Mouse (Mus musculus) retina, embryonic 14.5 days (tissue): ENCODE data around the gene Arnt2.
A peak's percentile ranks its signal among the peaks of the same experiment; 100 is the strongest.

Source experiments
- DNase-seq: peaks from one replicate; pipeline ENCODE4 v3.0.0-alpha.2; 2015; ENCODE audit warnings: low spot score

Gene Arnt2

DNA sequence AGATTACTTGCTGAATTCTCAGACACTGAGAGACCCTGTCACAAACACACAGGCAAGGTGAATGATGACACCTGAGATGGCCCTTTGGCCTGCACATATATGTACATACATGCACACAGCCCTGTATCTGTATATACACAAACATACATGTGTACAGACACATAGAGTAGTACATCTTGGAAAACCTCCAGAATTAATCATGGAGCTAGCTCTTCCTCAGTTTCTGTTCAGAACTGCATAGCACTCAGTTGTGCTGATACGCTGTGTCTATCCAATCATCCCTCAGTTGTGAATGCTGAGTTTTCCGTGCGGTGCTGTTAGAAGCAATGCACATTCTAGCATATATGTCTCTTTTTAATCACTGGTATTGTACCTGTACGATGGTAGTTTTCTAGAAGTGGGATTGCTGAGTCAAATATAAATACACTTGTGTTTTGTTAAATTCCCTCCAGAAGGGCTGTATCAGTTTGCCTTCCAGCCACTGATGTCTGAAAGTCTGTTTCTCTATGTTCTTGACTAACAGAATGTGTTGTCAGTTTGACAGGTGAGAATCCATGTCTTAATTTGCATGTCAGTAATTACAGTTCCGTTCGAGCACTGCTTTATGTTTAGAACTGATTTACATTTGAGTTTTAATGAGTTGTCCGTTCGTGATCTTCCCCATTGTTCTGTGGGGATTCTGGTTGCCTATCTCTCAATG is 123.3 kb downstream of the Arnt2 start:
- DNase-seq, result no peak

GRCm38 (mm10) chr7:84285790-84286189 is 124.2 kb downstream of the Arnt2 start:
- DNase-seq, result no peak

DNA sequence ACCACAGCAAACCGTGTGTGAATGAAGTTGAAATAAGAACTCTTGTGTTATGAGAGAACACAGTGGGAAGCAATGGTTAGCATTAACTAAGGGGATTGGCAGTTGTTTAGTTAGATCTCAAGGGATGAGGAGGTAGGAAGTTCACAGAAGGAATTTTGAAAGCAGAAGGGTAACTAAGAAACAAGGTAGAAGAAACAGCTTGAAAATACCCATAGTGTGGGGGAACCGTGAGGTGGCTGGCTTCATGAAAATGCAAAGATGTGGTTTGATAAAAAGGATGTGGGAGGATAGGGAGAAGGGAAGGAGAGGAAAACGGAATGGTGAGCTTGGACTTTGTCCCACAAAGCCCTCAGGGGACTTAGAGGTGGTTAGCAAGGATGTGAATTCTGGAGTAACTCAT is 125.0 kb downstream of the Arnt2 start:
- DNase-seq, result no peak

DNA sequence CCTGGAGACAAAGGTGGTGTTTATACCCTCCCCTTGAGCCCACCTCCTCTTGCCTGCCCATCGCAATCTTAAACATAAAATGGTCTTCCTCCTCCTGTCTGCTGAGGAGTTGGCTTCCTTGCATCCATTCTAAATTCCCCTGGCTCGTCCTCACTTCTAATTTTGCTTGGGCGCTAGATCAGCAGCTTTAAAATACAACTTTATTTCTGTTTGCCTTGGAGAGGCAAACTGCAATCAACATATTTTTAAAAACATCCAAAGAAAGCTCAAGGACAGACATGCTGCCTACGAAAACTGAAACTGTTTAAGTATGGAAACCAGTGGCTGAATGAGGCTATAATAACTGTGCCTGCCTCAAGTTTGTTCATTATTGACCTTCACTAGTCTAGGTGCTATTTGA is 127.7 kb downstream of the Arnt2 start:
- DNase-seq, result no peak

GRCm38 (mm10) chr7:84279231-84279630 is 130.7 kb downstream of the Arnt2 start:
- no peak for DNase-seq

DNA sequence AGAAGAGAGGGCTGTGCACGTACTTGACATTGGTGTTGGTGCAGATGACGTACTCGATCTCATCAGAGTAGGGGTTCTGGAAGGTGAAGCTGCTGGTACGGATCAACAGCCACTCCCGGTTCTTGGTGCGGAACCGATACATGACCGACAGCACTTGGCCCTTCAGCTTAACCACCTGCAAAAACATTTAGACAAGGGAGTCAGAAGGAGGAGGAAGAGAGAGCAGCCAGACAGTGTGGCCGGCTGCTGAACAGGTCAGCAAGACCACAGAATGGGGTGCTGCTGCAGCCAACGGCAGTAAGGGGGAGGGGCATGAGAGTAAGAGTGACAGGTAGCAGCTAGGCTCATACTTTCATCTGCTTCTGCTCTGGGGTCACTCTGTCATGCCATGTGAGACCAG is 134.7 kb downstream of the Arnt2 start:
- DNase-seq, result no peak

DNA sequence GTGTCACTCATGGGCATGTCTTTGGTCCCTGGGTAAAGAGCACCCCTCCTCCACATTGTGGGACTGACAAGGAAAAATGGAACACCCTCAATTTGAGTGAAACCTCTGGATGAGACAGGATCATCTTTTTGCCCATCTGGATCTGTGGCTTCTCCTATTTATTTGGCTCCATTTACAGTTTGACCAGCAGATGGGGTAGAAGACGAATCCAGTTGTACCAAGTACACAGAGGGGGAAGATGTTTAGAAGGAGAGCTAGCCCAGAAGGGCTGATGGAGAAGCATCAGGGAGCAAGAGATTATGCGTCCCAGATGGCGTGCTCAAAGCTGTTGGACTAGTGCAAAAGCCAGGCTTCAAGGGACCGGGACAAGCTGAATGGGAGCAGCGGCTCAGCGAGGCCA is 136.0 kb downstream of the Arnt2 start:
- DNase-seq, result no peak

DNA sequence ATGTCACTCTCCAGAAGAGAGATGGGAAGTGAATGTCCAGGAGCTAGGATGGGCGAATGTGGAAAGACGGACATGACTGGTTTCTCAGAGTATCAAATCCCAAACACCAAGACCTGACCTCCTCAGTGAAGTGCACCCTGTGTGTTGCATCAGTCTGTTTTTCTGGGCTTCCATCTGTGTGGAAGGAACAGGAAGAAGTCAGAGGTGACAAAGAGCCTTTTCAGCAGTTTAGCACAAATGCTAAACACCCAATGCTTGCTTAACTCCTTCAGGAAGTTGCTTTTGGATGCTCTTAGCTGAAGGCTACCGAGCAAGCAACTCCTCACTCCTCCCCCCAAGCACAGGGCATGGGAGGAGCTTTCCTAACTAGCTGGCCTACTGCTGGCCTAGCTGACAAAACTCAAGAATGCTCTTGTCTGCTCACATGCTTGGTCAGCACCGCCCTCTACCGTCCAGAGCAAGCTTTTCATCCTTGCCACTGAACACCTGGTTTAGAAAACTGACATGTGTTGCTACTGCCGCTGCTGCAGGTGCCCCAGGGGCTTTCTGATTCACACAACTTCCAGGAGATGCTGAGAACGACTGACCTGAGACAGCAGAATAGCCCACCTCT is 137.7 kb downstream of the Arnt2 start:
- DNase-seq, result peak; percentile 84

DNA sequence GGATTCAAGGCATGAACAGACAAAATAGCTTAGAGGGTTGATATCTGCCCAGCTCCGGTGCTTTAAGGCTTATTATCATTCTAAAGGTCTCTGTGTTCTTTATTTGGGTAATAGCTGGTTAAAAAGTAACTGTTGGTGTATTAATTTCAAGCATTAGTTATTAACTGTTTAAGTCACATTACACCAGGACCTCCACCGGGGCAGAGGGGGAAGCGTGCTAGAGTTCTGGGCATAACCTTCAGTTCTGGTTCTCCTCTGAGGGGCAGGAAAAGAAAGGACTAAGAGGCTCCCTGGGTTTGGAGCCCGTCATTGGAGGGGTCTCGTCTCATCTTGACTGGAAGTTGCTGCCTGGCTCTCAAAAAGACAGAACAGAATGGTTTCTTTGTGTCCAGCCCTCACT is 138.5 kb downstream of the Arnt2 start:
- no peak for DNase-seq

DNA sequence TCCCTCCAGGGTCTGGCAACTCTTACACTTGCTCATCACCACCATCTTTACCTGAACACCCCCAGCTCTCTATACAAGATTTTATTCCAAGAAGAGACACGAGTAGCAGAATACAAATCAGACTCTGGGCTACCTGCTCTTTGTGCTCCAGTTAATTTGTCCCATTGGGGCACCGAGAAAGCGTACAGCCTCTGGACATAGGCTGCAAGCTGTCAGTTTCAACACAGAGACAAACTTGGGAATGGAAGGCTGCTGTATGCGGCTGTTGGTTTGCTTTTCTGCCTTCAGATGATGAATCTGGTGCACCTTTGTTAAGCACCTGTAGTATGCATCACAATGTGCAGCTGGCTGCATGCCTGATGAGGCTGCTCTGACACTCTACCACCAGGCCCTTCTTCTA is 146.5 kb downstream of the Arnt2 start:
- no peak for DNase-seq

DNA sequence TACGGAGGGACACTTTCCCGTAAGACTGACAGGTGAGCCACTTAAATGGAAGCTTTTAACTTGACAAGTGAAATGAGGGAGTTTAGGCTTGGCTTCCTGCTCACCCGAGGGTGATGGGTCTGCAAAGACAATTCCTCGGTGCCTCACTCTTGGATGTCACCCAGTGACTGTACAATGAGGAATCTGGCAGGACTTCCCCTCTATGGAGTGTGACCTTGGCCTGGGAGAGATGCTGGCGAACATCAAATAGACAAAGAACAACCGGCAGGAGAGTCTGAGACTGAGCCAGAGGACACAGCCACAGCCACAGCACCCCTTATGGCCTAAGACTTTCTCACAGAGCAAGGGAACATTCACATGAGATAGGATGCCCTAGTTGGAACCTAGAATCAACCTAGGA is 148.6 kb downstream of the Arnt2 start:
- no peak for DNase-seq

DNA sequence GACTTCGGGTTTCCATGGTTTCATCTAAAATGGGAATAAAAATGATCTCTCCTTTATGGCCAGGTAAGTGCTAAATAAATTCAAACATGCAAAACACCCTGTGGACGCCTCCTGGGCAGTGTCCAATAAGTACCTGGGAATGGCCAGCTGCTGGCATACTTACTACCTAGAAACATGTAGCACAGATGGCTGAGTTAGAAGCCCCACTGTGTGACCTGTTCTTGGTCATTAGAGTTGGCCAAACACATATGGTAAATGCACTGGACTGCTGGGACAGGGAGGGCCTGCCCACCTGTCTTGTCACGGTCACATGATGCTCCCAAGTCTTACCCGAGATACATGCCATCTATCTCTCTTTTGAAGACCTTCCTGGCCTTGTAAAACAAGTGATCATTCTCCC is 149.6 kb downstream of the Arnt2 start:
- no peak for DNase-seq

DNA sequence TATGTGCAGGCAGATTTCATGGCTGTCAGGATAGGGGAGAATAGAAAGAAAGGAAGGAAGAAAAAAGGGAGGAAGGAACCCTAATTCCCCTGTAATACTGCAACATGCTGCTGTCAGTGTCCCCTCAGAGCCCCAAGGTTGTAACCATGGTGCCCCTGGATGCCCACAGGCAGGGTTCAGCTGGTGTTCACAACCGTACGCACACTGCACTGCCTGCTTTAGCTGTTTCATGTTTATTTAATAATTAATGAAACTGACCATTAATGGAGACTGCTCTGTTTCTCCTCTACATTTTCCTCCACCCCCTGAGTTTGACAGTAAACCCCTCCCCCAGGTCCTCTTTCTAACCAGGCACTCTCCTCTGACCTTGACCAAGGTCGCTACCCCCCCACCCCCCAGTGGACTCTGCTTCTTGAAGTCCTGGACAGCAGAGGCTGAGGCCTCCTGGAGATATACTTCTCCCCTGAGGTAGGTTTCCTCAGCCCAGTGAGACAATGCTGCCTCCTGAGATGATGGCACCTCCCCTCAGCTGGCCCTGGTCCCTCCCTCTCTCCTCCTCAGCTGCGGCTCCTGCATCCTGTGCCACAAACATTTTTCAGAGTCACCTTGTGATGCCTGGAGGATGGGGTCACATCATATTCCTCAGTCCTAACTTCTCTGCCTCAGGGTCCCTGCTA is 150.5 kb downstream of the Arnt2 start:
- peak; percentile 16 for DNase-seq

DNA sequence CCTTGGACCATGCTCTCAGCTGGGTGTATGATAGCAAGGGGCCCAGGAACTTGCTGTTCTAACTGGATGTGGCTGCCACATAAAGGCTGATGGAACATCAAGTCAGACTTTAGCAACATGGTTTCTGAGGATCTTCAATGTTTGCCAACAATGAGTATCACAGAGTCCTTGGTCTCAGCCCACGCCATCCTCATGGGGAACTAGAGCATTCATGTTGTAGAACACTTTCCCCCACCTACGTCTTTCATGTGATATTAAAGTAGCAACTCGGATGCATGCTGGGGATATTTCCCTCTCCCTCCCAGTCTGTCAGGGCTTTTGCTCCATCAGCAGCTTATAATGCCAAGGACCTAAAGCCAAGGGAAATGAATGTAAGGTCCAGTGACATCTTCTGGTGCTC is 153.3 kb downstream of the Arnt2 start:
- DNase-seq, result no peak

GRCm38 (mm10) chr7:84256245-84256644 is 153.7 kb downstream of the Arnt2 start:
- no peak for DNase-seq

DNA sequence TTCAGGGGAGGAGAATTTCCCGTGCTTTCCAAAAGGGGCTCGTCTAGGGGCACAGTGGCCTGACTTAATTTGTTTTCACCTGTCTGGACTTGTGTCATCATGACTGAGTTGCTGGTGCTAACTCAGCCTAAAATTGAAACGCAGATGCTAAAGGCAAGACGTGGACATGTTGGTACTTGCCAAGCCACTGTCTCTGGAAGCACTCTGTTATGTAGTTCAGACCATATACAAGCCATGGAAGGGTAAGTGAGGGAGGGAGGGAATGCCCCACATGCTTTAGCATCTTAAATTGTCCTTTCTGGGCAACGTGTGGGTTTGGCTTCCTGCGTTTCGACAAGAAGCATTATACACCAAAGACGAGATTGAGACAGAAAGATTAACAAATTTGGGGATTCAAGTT is 155.1 kb downstream of the Arnt2 start:
- DNase-seq, result no peak

DNA sequence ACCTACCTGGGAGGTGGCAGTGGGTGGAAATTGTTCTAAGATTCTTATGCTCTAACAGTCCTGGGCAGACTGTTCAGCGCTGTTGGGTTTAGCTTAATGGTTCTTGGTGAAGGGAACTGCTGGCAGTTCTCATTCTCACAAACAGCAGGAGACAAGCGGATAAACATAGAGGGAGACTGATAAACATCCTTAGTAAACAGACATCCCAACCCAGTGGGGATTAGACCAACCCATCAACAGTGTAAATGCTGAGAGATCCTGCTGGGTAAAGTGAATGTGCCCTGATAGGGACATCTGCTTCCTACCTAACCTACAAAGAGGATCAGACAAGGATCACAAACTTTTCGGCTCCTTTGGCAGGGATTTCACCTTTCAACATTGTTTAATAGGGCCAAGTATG is 155.7 kb downstream of the Arnt2 start:
- DNase-seq, result no peak

GRCm38 (mm10) chr7:84251667-84252066 is 158.3 kb downstream of the Arnt2 start:
- DNase-seq, result no peak

- DNase-seq, result no peak
Measured at GRCm38 (mm10) chr7:84250736-84251135, 159.2 kb downstream of the Arnt2 start.

DNA sequence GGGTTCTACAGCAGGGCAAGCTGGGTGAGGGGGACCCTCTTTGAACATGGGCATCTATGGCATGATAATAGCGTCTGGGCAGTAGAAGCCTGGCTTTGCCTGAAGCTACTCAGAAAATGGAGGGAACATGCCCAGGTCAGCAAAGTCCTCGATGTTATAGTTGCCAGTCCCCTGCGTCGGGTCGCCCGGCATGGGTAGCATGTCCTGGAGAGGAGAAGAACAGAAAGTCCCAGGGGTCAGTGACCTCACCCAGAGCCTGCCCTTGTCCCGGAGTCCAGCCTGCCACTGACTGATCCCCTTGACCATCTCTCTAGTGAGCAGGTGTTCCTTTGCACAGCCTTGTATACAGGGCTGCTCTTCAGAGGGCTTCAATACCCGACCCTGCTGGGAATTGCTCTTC is 160.0 kb downstream of the Arnt2 start:
- DNase-seq, result no peak

DNA sequence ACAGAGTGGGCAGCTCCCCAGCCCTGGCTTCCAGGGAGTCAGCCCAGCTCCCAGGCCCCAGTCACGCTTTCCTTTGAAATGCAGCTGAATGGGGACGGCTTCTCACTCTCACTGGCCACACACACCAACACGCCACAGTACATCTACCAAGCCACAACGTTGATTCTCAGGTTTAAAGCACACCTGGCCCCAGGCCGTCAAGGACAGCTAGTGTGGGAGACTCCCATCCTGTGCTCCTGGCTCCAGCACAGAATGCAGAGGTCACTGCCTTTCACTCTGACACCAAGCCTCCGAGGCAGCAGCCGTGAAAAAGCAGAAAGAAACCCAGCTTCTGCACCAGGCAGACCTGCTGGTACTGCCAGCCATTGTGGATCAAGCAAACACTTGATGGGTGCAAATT is 160.6 kb downstream of the Arnt2 start:
- no peak for DNase-seq

- DNase-seq, result no peak
Measured at GRCm38 (mm10) chr7:84247960-84248665, 161.9 kb downstream of the Arnt2 start.

GRCm38 (mm10) chr7:84246878-84247277 is 163.1 kb downstream of the Arnt2 start:
- DNase-seq, result no peak
